Mouse (Mus musculus) erythroblast, embryonic 14.5 days (primary cell): ENCODE measurements at regions not wholly inside any gene's neighbourhood (a gene's known extent, or its start where the extent isn't known, plus 50 kb on each side); places are given as distances from the start of the nearest gene placed in this dataset.

Source experiments
- GATA1 ChIP-seq: IDR thresholded peaks from 2 replicates; pipeline ENCODE4 v1.6.1; 2012; ENCODE audit warnings: low read length, inconsistent platforms, mixed read lengths
- TAL1 ChIP-seq: IDR thresholded peaks from 3 replicates; pipeline ENCODE4 v1.6.1; 2012; ENCODE audit warnings: low read length, inconsistent platforms, mixed read lengths

DNA sequence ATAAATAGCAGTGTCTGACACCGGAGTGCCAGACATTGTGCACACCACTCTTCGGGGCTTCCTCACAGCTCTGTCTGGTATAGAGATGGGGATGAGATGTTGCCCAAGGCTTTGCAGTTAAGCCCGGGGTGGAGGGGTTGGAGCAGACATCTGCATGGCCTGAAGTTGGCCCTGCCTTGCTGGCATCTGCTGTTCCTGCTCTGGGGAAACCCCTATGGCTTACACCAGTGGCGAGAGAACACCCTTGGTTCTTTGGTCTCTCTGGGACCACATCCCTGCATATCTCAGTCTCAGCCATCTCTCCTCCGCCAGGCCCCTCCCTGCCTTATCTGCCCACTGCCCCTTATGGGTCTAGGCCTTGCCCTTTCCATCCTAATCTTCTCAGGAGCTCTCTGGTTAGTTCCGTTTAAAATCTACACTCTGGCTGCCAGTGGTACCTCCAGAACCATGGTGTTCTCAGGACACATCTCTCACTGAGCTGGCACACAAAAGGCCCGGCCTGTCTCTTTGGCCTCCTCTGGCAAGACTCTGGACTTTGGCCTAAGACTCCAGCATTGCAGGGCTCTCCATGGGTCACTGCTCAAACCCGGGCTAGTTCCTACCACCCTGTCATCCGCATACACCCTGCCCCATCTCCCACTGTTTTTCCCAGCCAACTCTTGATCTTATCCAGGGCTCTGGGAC lies 123.3 kb upstream of the Id2 start:
- TF ChIP-seq GATA1 (no peak), TAL1 (no peak)
